Mouse (Mus musculus) thymus, adult 2 months (tissue): ENCODE data around the gene Tulp1. TPM values are rescaled to one million over a fixed set of nuclear protein-coding genes. Genes with fewer than 3 reads are reported as not detected.
A peak's percentile ranks its signal among the peaks of the same experiment; 100 is the strongest.

ENCODE experiments used
- DNase-seq: peaks from one replicate; pipeline ENCODE4 v3.0.0; 2021
- H3K27ac ChIP-seq: fragments of 200-500 bp; 2 replicates; pipeline ENCODE4 v1.5.1; 2012; ENCODE audit warnings: low read length, control low read depth; ENCODE audit not compliant: control insufficient read depth, insufficient read depth
- H3K27me3 ChIP-seq: fragments of 200-500 bp; 2 replicates; pipeline ENCODE4 v1.6.1; 2012; ENCODE audit warnings: mild to moderate bottlenecking, low read length, moderate library complexity, mixed read lengths; ENCODE audit not compliant: control insufficient read depth, insufficient read depth
- H3K36me3 ChIP-seq: fragments of 200-500 bp; 2 replicates; pipeline ENCODE4 v1.6.1; 2012; ENCODE audit warnings: mild to moderate bottlenecking, low read length, moderate library complexity; ENCODE audit not compliant: control insufficient read depth, insufficient read depth
- H3K4me1 ChIP-seq: fragments of 200-500 bp; replicated peaks from 2 replicates; pipeline ENCODE4 v1.6.1; 2012; ENCODE audit warnings: low read length; ENCODE audit not compliant: control insufficient read depth, insufficient read depth
- H3K4me3 ChIP-seq: fragments of 200-500 bp; 2 replicates; pipeline ENCODE4 v1.5.1; 2012; ENCODE audit warnings: mild to moderate bottlenecking, low read length, control low read depth, moderate library complexity; ENCODE audit not compliant: control insufficient read depth, insufficient read depth
- CTCF ChIP-seq: fragments of 200-500 bp; IDR thresholded peaks from 2 replicates; pipeline ENCODE4 v1.5.1; 2012; ENCODE audit warnings: mild to moderate bottlenecking, control low read depth, low read length, moderate library complexity, borderline replicate concordance; ENCODE audit not compliant: control insufficient read depth, poor library complexity, insufficient read depth; ENCODE audit errors: extremely low read depth
- POLR2A ChIP-seq: fragments of 200-500 bp; IDR thresholded peaks from 2 replicates; pipeline ENCODE4 v1.6.1; 2012; ENCODE audit warnings: mild to moderate bottlenecking, low read length, control low read depth, moderate library complexity; ENCODE audit not compliant: control insufficient read depth, poor library complexity, insufficient read depth; ENCODE audit errors: extremely low read depth
- WGBS: fragments of 180-500 bp; shearing (Covaris S2); methylation state at CpG from one replicate; pipeline ENCODE4 v1.1.7; 2018; 5-methylcytosine and 5-hydroxymethylcytosine counted together
- polyA plus RNA-seq: library from polyadenylated mRNA; depleted of rRNA; stranded (reverse); fragments of >200 nt; gene quantifications from 2 replicates; pipeline ENCODE4 v1.2.3, GENCODE M21; 2012

Gene Tulp1
- polyA plus RNA-seq, 1 experiment: 0.35 TPM

- peak; percentile 46 for DNase-seq
- Histone ChIP-seq H3K4me3 (no peak overlapping the region), H3K4me1 (peaks cover 4% of the 10 kb centered on the region), H3K27ac (no peak overlapping the region), H3K27me3 (no peaks in the 10 kb centered on the region; the same call in 1 of the 2 replicates), H3K36me3 (no peaks in the 10 kb centered on the region)
- 87% methylated on average over 4 of the region's 4 CpGs for WGBS
- no peak for TF ChIP-seq CTCF
- TF ChIP-seq POLR2A: no peak
These were observed 19.3 kb upstream of the Tulp1 start for GRCm38 (mm10) chr17:28384298-28384697.

GRCm38 (mm10) chr17:28380255-28380654 lies 15.2 kb upstream of the Tulp1 start:
- DNase-seq: no peak
- TF ChIP-seq POLR2A: no peak
- TF ChIP-seq CTCF: no peak
- H3K27ac ChIP-seq: no peak overlapping the region
- H3K4me1 ChIP-seq: peaks cover 6% of the 10 kb centered on the region
- no peak overlapping the region for H3K4me3 ChIP-seq
- H3K27me3 ChIP-seq: no peaks in the 10 kb centered on the region; the same call in 1 of the 2 replicates
- 36% methylated on average over 6 of the region's 6 CpGs for WGBS
- no peaks in the 10 kb centered on the region for H3K36me3 ChIP-seq

- DNase-seq: peak; percentile 15
- Histone ChIP-seq H3K27me3 (no peaks in the 10 kb centered on the region; the same call in 1 of the 2 replicates), H3K27ac (no peak overlapping the region), H3K4me1 (peaks cover 16% of the 10 kb centered on the region), H3K4me3 (no peak overlapping the region), H3K36me3 (no peaks in the 10 kb centered on the region)
- no peak for TF ChIP-seq CTCF
- 14% methylated on average over 17 of the region's 17 CpGs for WGBS
These were observed 10.6 kb upstream of the Tulp1 start for GRCm38 (mm10) chr17:28375592-28376061.

- 11% methylated on average over 16 of the region's 16 CpGs for whole genome bisulfite sequencing
- DNase-seq: peak; percentile 77
These were observed 9.5 kb upstream of the Tulp1 start for GRCm38 (mm10) chr17:28374494-28374893.

GRCm38 (mm10) chr17:28373821-28374220 lies 8.8 kb upstream of the Tulp1 start:
- peak; percentile 87 for DNase-seq
- WGBS: 20% methylated on average over 10 of the region's 10 CpGs
- no peaks in the 10 kb centered on the region; the same call in 1 of the 2 replicates for H3K27me3 ChIP-seq
- peak overlapping the region; percentile 66 for H3K27ac ChIP-seq
- no peaks in the 10 kb centered on the region for H3K36me3 ChIP-seq
- H3K4me3 ChIP-seq: peak overlapping the region; percentile 25; the same call in 1 of the 2 replicates
- no peak for TF ChIP-seq POLR2A
- TF ChIP-seq CTCF: peak; percentile 95; the same call in 1 of the 2 replicates
- peaks cover 16% of the 10 kb centered on the region for H3K4me1 ChIP-seq

More at GRCm38 (mm10) chr17:28374494-28374893, 9.5 kb upstream of the Tulp1 start:
- peaks cover 16% of the 10 kb centered on the region for H3K4me1 ChIP-seq
- H3K36me3 ChIP-seq: no peaks in the 10 kb centered on the region
- TF ChIP-seq POLR2A (no peak), CTCF (no peak)
- H3K27me3 ChIP-seq: no peaks in the 10 kb centered on the region; the same call in 1 of the 2 replicates
- peak overlapping the region; percentile 25 for H3K4me3 ChIP-seq
- peak overlapping the region; percentile 66 for H3K27ac ChIP-seq

GRCm38 (mm10) chr17:28371941-28372340 lies 6.9 kb upstream of the Tulp1 start:
- no peaks in the 10 kb centered on the region for H3K36me3 ChIP-seq
- TF ChIP-seq POLR2A (no peak), CTCF (no peak)
- no peak for DNase-seq
- H3K4me1 ChIP-seq: peaks cover 16% of the 10 kb centered on the region
- 86% methylated on average over 1 of the region's 1 CpGs for WGBS
- H3K27me3 ChIP-seq: no peaks in the 10 kb centered on the region
- H3K27ac ChIP-seq: no peak overlapping the region
- no peak overlapping the region for H3K4me3 ChIP-seq

GRCm38 (mm10) chr17:28371286-28371685 lies 6.3 kb upstream of the Tulp1 start:
- 94% methylated on average over 2 of the region's 2 CpGs for WGBS
- Histone ChIP-seq H3K36me3 (no peaks in the 10 kb centered on the region), H3K4me3 (no peak overlapping the region), H3K27me3 (no peaks in the 10 kb centered on the region), H3K27ac (no peak overlapping the region), H3K4me1 (peaks cover 16% of the 10 kb centered on the region)
- no peak for DNase-seq
- no peak for TF ChIP-seq CTCF
- TF ChIP-seq POLR2A: no peak
